ENCODE assay signal across 12 mouse cellular contexts in genomic region chr11:69503863-69504280, GRCm38 (mm10). TPM values are rescaled to one million over a fixed set of nuclear protein-coding genes. Genes with fewer than 3 reads are reported as not detected.
DNase-seq lines count a peak whose midpoint lies in the region; TF ChIP-seq lines count a peak whose summit lies in the region.
"Had no signal": no experiment of that assay in that cellular context is flagged by ENCODE, and none has a peak within 500 bp of the region (broad histone marks: within the 10 kb centered on the region; RNA-seq: fewer than 3 reads in every experiment).

No protein-coding gene starts in this region.

- H3K4me3 ChIP-seq in gastrocnemius, adult 2 months, result no peak overlapping the region
- H3K4me3 ChIP-seq: left cerebral cortex, adult 2 months had no signal

- intact Hi-C loops in gastrocnemius, adult 2 months (cut with DNase I), result no loop called here
- intact Hi-C loops in heart, postnatal 10 days (cut with DNase I), result loop anchor here (5.0 kb wide), 1 partner anchor 52 kb away; no protein-coding TSS in a partner anchor

- TF ChIP-seq CTCF in gastrocnemius, adult 2 months (IDR thresholded peaks at IDR 0.05), result no peak

- peak; percentile 58 for DNase-seq in gastrocnemius, adult 2 months
- no peak for DNase-seq in gastrocnemius, postnatal 4 days (ENCODE audit: low spot score in 2 of 2)
- peak; percentile 37 for DNase-seq in adipocyte (ENCODE audit: low spot score)
- DNase-seq in heart, postnatal 10 days, result peak; percentile 58 to 60
- DNase-seq in lung, postnatal 25 days (ENCODE audit: low spot score), result peak; percentile 37
- DNase-seq in spleen, postnatal 36 days (ENCODE audit: low spot score in 2 of 2), result no peak
- no peak for DNase-seq in urinary bladder, postnatal 25 days (ENCODE audit: low spot score)
- DNase-seq in spleen, postnatal 4 days (ENCODE audit: low spot score in 2 of 2), result no peak
- DNase-seq: adrenal gland, postnatal 14 days; B cell, adult 2 months; cerebellum, adult 9-11 months had no signal

- H3K27ac ChIP-seq in gastrocnemius, adult 2 months, result peak overlapping the region; percentile 79
- H3K27ac ChIP-seq: left cerebral cortex, adult 2 months had no signal

RNA-seq across cellular contexts. Expression of gene Dnah2, which starts 45.0 kb away (rescaled TPM):
- total RNA-seq in gastrocnemius, adult 2 months (2021), result under 1 TPM; 0.05 to 0.25 TPM
- under 1 TPM; 0.47 to 0.93 TPM for total RNA-seq in gastrocnemius, postnatal 4 days (2021)
- under 1 TPM; 0.02 to 0.10 TPM for total RNA-seq in heart, postnatal 10 days (2021)

RNA-seq across cellular contexts. Expression of gene Efnb3, which starts 56.1 kb away (rescaled TPM):
- under 1 TPM; 0.47 to 0.48 TPM for total RNA-seq in gastrocnemius, adult 2 months (2021)
- total RNA-seq in gastrocnemius, postnatal 4 days (2021), result 1 to 10 TPM; 1.9 to 2.7 TPM
- 100 to 1,000 TPM in 1 of 2 experiments, 10 to 100 TPM in 1; 97.6 to 115 TPM for total RNA-seq in heart, postnatal 10 days (2021)

Comparison
In these comparisons a context has a peak if more than half of its experiments do, and no peak if none do; other contexts are left out.
1. DNase-seq: peak in gastrocnemius, adult 2 months (single experiment), adipocyte (single experiment), heart, postnatal 10 days (2 of 2) and lung, postnatal 25 days (single experiment); none in gastrocnemius, postnatal 4 days (0 of 2), spleen, postnatal 36 days (0 of 2), urinary bladder, postnatal 25 days (single experiment) and spleen, postnatal 4 days (0 of 2).
2. RNA of gene Efnb3, which starts 56.1 kb away (total RNA-seq): 97.6 to 115 TPM in heart, postnatal 10 days; 1.9 to 2.7 TPM in gastrocnemius, postnatal 4 days and 0.47 to 0.48 TPM in gastrocnemius, adult 2 months; every median in the first group is over 10 times any median in the second.